Mouse (Mus musculus): ENCODE results near the gene Sost. TPM values are rescaled to one million over a fixed set of nuclear protein-coding genes. Genes with fewer than 3 reads are reported as not detected.

Sost gene
- polyA plus RNA-seq, 1 experiment from 2014 or later = 0.36 TPM

- Histone ChIP-seq H3K27ac (peak overlapping the region; percentile 88), H3K4me1 (peaks cover 55% of the 10 kb centered on the region), H3K27me3 (ENCODE audit: insufficient read depth, poor library complexity, severe bottlenecking) (peaks cover 95% of the 10 kb centered on the region), H3K9me3 (no peaks in the 10 kb centered on the region), H3K36me3 (no peaks in the 10 kb centered on the region), H3K4me3 (peak overlapping the region; percentile 71)
- under 1% methylated on average over 78 of the region's 78 CpGs for WGBS
- peak; percentile 80 for DNase-seq (ENCODE audit: low spot score)
These were observed 3.1 kb downstream of the Sost start for GRCm38 (mm10) chr11:101963473-101964291.

GRCm38 (mm10) chr11:101963043-101963442, 3.8 kb downstream of the Sost start:
- H3K27ac ChIP-seq = peak overlapping the region; percentile 88; the same call in 1 of the 2 replicates
- peak overlapping the region; percentile 71 for H3K4me3 ChIP-seq
- WGBS = 3% methylated on average over 11 of the region's 11 CpGs
- no peaks in the 10 kb centered on the region for H3K36me3 ChIP-seq
- H3K9me3 ChIP-seq = no peaks in the 10 kb centered on the region
- H3K27me3 ChIP-seq (ENCODE audit: insufficient read depth, poor library complexity, severe bottlenecking) = peaks cover 96% of the 10 kb centered on the region
- DNase-seq (ENCODE audit: low spot score) = no peak
- H3K4me1 ChIP-seq = peaks cover 48% of the 10 kb centered on the region

GRCm38 (mm10) chr11:101957476-101957875, 9.3 kb downstream of the Sost start:
- DNase-seq (ENCODE audit: low spot score) = no peak
- H3K27ac ChIP-seq = no peak overlapping the region
- no peaks in the 10 kb centered on the region for H3K36me3 ChIP-seq
- H3K9me3 ChIP-seq = no peaks in the 10 kb centered on the region
- peaks cover 72% of the 10 kb centered on the region for H3K27me3 ChIP-seq (ENCODE audit: insufficient read depth, poor library complexity, severe bottlenecking)
- peaks cover 12% of the 10 kb centered on the region for H3K4me1 ChIP-seq
- WGBS = 68% methylated on average over 5 of the region's 5 CpGs
- no peak overlapping the region for H3K4me3 ChIP-seq

GRCm38 (mm10) chr11:101953441-101953840, 13.4 kb downstream of the Sost start:
- peaks cover 44% of the 10 kb centered on the region; the same call in 1 of the 2 replicates for H3K27me3 ChIP-seq (ENCODE audit: insufficient read depth, poor library complexity, severe bottlenecking)
- no peaks in the 10 kb centered on the region for H3K36me3 ChIP-seq
- H3K4me3 ChIP-seq = no peak overlapping the region
- no peaks in the 10 kb centered on the region for H3K9me3 ChIP-seq
- peak overlapping the region; percentile 37 for H3K27ac ChIP-seq
- DNase-seq (ENCODE audit: low spot score) = no peak
- 36% methylated on average over 4 of the region's 4 CpGs for WGBS
- H3K4me1 ChIP-seq = peaks cover 44% of the 10 kb centered on the region

- Histone ChIP-seq H3K4me1 (peaks cover 47% of the 10 kb centered on the region), H3K4me3 (peak overlapping the region; percentile 17), H3K27me3 (ENCODE audit: insufficient read depth, poor library complexity, severe bottlenecking) (peaks cover 38% of the 10 kb centered on the region; the same call in 1 of the 2 replicates), H3K9me3 (no peaks in the 10 kb centered on the region), H3K27ac (peak overlapping the region; percentile 37), H3K36me3 (no peaks in the 10 kb centered on the region)
- 22% methylated on average over 24 of the region's 24 CpGs for WGBS
- DNase-seq (ENCODE audit: low spot score) = peak; percentile 86
These were observed 14.1 kb downstream of the Sost start for GRCm38 (mm10) chr11:101952541-101953341.

- no peaks in the 10 kb centered on the region for H3K36me3 ChIP-seq
- H3K27me3 ChIP-seq (ENCODE audit: insufficient read depth, poor library complexity, severe bottlenecking) = peaks cover 14% of the 10 kb centered on the region; the same call in 1 of the 2 replicates
- WGBS = 63% methylated on average over 5 of the region's 5 CpGs
- peaks cover 54% of the 10 kb centered on the region for H3K4me1 ChIP-seq
- 0 out of 2 replicates have a peak overlapping the region, but pooled peaks have one; percentile 7 for H3K27ac ChIP-seq
- H3K9me3 ChIP-seq = no peaks in the 10 kb centered on the region
- H3K4me3 ChIP-seq = no peak overlapping the region
- no peak for DNase-seq (ENCODE audit: low spot score)
These were observed 16.8 kb downstream of the Sost start for GRCm38 (mm10) chr11:101950021-101950420.

GRCm38 (mm10) chr11:101946525-101946924, 20.3 kb downstream of the Sost start:
- Histone ChIP-seq H3K4me1 (peaks cover 34% of the 10 kb centered on the region), H3K36me3 (no peaks in the 10 kb centered on the region), H3K4me3 (no peak overlapping the region), H3K9me3 (no peaks in the 10 kb centered on the region), H3K27ac (peak overlapping the region; percentile 69), H3K27me3 (ENCODE audit: insufficient read depth, poor library complexity, severe bottlenecking) (peaks cover 11% of the 10 kb centered on the region; the same call in 1 of the 2 replicates)
- DNase-seq (ENCODE audit: low spot score) = no peak
- WGBS = 39% methylated on average over 5 of the region's 5 CpGs

- Histone ChIP-seq H3K36me3 (no peaks in the 10 kb centered on the region), H3K27me3 (ENCODE audit: insufficient read depth, poor library complexity, severe bottlenecking) (peaks cover 17% of the 10 kb centered on the region), H3K4me3 (no peak overlapping the region), H3K4me1 (peaks cover 13% of the 10 kb centered on the region), H3K9me3 (no peaks in the 10 kb centered on the region), H3K27ac (no peak overlapping the region)
- WGBS = 38% methylated on average over 3 of the region's 3 CpGs
- no peak for DNase-seq (ENCODE audit: low spot score)
These were observed 23.8 kb downstream of the Sost start for GRCm38 (mm10) chr11:101943055-101943454.

- Histone ChIP-seq H3K27ac (peak overlapping the region; percentile 87), H3K9me3 (no peaks in the 10 kb centered on the region), H3K36me3 (no peaks in the 10 kb centered on the region), H3K4me3 (peak overlapping the region; percentile 59), H3K4me1 (peaks cover 39% of the 10 kb centered on the region), H3K27me3 (ENCODE audit: insufficient read depth, poor library complexity, severe bottlenecking) (peaks cover 21% of the 10 kb centered on the region)
- no peak for DNase-seq (ENCODE audit: low spot score)
- under 1% methylated on average over 32 of the region's 32 CpGs for WGBS
These were observed 29.7 kb downstream of the Sost start for GRCm38 (mm10) chr11:101937108-101937507.

- Histone ChIP-seq H3K36me3 (no peaks in the 10 kb centered on the region), H3K27ac (no peak overlapping the region), H3K4me3 (peak overlapping the region; percentile 59), H3K9me3 (no peaks in the 10 kb centered on the region), H3K4me1 (peaks cover 43% of the 10 kb centered on the region), H3K27me3 (ENCODE audit: insufficient read depth, poor library complexity, severe bottlenecking) (peaks cover 21% of the 10 kb centered on the region)
- no peak for DNase-seq (ENCODE audit: low spot score)
- 27% methylated on average over 7 of the region's 7 CpGs for WGBS
These were observed 30.4 kb downstream of the Sost start for GRCm38 (mm10) chr11:101936421-101936820.

- DNase-seq (ENCODE audit: low spot score) = no peak
- no peaks in the 10 kb centered on the region for H3K9me3 ChIP-seq
- H3K27me3 ChIP-seq (ENCODE audit: insufficient read depth, poor library complexity, severe bottlenecking) = peaks cover 21% of the 10 kb centered on the region
- H3K36me3 ChIP-seq = no peaks in the 10 kb centered on the region
- no peak overlapping the region for H3K27ac ChIP-seq
- WGBS = 89% methylated on average over 3 of the region's 3 CpGs
- H3K4me3 ChIP-seq = no peak overlapping the region
- H3K4me1 ChIP-seq = peaks cover 38% of the 10 kb centered on the region
These were observed 31.1 kb downstream of the Sost start for GRCm38 (mm10) chr11:101935743-101936142.

- peak overlapping the region; percentile 67; the same call in 1 of the 2 replicates for H3K27ac ChIP-seq
- 26% methylated on average over 4 of the region's 4 CpGs for WGBS
- no peaks in the 10 kb centered on the region for H3K36me3 ChIP-seq
- H3K4me3 ChIP-seq = no peak overlapping the region
- H3K4me1 ChIP-seq = peaks cover 42% of the 10 kb centered on the region
- no peaks in the 10 kb centered on the region for H3K27me3 ChIP-seq (ENCODE audit: insufficient read depth, poor library complexity, severe bottlenecking)
- no peak for DNase-seq (ENCODE audit: low spot score)
- no peaks in the 10 kb centered on the region for H3K9me3 ChIP-seq
These were observed 34.8 kb downstream of the Sost start for GRCm38 (mm10) chr11:101931978-101932377.

Measured in heart, embryonic 10.5 days (tissue).